Mouse (Mus musculus): Measurements from ENCODE around the gene Fam50b. TPM values are rescaled to one million over a fixed set of nuclear protein-coding genes. Genes with fewer than 3 reads are reported as not detected.

Gene Fam50b
- total RNA-seq (2012; rRNA removed) (not detected in 2 replicates), polyA plus RNA-seq (2012; ENCODE audit: insufficient read depth in 1 of 2, insufficient read length in 2 of 2, low read depth in 1 of 2, low replicate concordance in 2 of 2, missing spikeins in 1 of 2) (not detected)

GRCm38 (mm10) chr13:34734686-34735085, at the start of gene Fam50b:
TSS of gene Fam50b (plus strand) at chr13:34734850.
- TF ChIP-seq TAL1 (IDR thresholded peaks at IDR 0.05; ENCODE audit: low read length) (no peak), ZMIZ1 (IDR thresholded peaks at IDR 0.05; ENCODE audit: low read depth, low read length) (no peak), MXI1 (IDR thresholded peaks at IDR 0.05; ENCODE audit: low read depth, low read length) (no peak), ZKSCAN1 (IDR thresholded peaks at IDR 0.05; ENCODE audit: low read depth, low read length) (no peak), HCFC1 (IDR thresholded peaks at IDR 0.05; ENCODE audit: low read depth, low read length) (no peak), POLR2A (IDR thresholded peaks at IDR 0.05; ENCODE audit: control insufficient read depth in 1 of 2, insufficient read depth in 1 of 2, low read depth in 1 of 2, low read length in 2 of 2, poor library complexity in 1 of 2) (no peak), GATA1 (IDR thresholded peaks at IDR 0.05; ENCODE audit: low read depth, low read length) (no peak), CHD2 (IDR thresholded peaks at IDR 0.05; ENCODE audit: low read length) (no peak), ZNF384 (IDR thresholded peaks at IDR 0.05; ENCODE audit: low read depth, low read length) (no peak), USF1 (IDR thresholded peaks at IDR 0.05; ENCODE audit: low read depth, low read length) (no peak), POLR2AphosphoS2 (IDR thresholded peaks at IDR 0.05; ENCODE audit: low read length) (no peak), GABPA (IDR thresholded peaks at IDR 0.05; ENCODE audit: low read depth, low read length) (no peak), TBP (IDR thresholded peaks at IDR 0.05; ENCODE audit: low read depth, low read length) (no peak), ELF1 (IDR thresholded peaks at IDR 0.05; ENCODE audit: low read depth, low read length) (no peak), MAX (IDR thresholded peaks at IDR 0.05; ENCODE audit: low read length) (no peak), SIN3A (IDR thresholded peaks at IDR 0.05; ENCODE audit: low read length) (no peak), POLR2AphosphoS5 (IDR thresholded peaks at IDR 0.05; ENCODE audit: borderline replicate concordance, low read depth, low read length) (no peak)
- no peaks in the 10 kb centered on the region for H3K9me3 ChIP-seq (replicated peaks; ENCODE audit: insufficient read depth, low read length)
- no peak within 1 kb of the TSS for H3K27ac ChIP-seq (ENCODE audit: control insufficient read depth, low read depth, low read length)

GRCm38 (mm10) chr13:34685008-34685765, 49.5 kb upstream of the Fam50b start:
- no peak overlapping the region for H3K4me3 ChIP-seq (ENCODE audit: control insufficient read depth in 1 of 2, insufficient read depth in 1 of 2, low read depth in 2 of 2, low read length in 2 of 2)
- H3K27ac ChIP-seq (ENCODE audit: control insufficient read depth, low read depth, low read length): no peak overlapping the region
- no peak for DNase-seq (ENCODE audit: low read depth, low spot score)
- no peak overlapping the region for H3K9ac ChIP-seq (ENCODE audit: control insufficient read depth, low read depth, low read length, poor library complexity, severe bottlenecking)
- no peaks in the 10 kb centered on the region for H3K4me1 ChIP-seq (ENCODE audit: control insufficient read depth in 1 of 2, insufficient read depth in 2 of 2, low read length in 2 of 2)
- no peaks in the 10 kb centered on the region for H3K27me3 ChIP-seq (ENCODE audit: control insufficient read depth in 1 of 2, insufficient read depth in 2 of 2, low read length in 2 of 2)
- TF ChIP-seq RCOR1 (IDR thresholded peaks at IDR 0.05; ENCODE audit: low read depth, low read length) (no peak), MAX (IDR thresholded peaks at IDR 0.05; ENCODE audit: low read length) (no peak), TBP (IDR thresholded peaks at IDR 0.05; ENCODE audit: low read depth, low read length) (no peak), POLR2AphosphoS5 (IDR thresholded peaks at IDR 0.05; ENCODE audit: borderline replicate concordance, low read depth, low read length) (no peak), ZKSCAN1 (IDR thresholded peaks at IDR 0.05; ENCODE audit: low read depth, low read length) (no peak), GABPA (IDR thresholded peaks at IDR 0.05; ENCODE audit: low read depth, low read length) (no peak), BHLHE40 (IDR thresholded peaks at IDR 0.05; ENCODE audit: borderline replicate concordance, low read depth, low read length) (no peak), CTCF (IDR thresholded peaks at IDR 0.05 in 2 of 3, conservative IDR thresholded peaks at IDR 0.05 in 1 of 3; ENCODE audit: control insufficient read depth in 1 of 3, insufficient read depth in 1 of 3, low read depth in 2 of 3, low read length in 3 of 3, poor library complexity in 1 of 3, severe bottlenecking in 1 of 3) (no peak), EP300 (IDR thresholded peaks at IDR 0.05; ENCODE audit: low read depth in 1 of 2, low read length in 2 of 2) (no peak), RAD21 (IDR thresholded peaks at IDR 0.05; ENCODE audit: low read depth, low read length) (no peak), KAT2A (conservative IDR thresholded peaks at IDR 0.05; ENCODE audit: low read depth, low read length) (no peak), POLR2A (IDR thresholded peaks at IDR 0.05; ENCODE audit: control insufficient read depth in 1 of 2, insufficient read depth in 1 of 2, low read depth in 1 of 2, low read length in 2 of 2, poor library complexity in 1 of 2) (no peak), ELF1 (IDR thresholded peaks at IDR 0.05; ENCODE audit: low read depth, low read length) (no peak), UBTF (IDR thresholded peaks at IDR 0.05; ENCODE audit: borderline replicate concordance, insufficient read depth, low read depth, low read length) (no peak), CHD1 (IDR thresholded peaks at IDR 0.05; ENCODE audit: low read depth, low read length) (no peak), GATA1 (IDR thresholded peaks at IDR 0.05; ENCODE audit: low read depth, low read length) (no peak)
- no peaks in the 10 kb centered on the region for H3K9me3 ChIP-seq (replicated peaks; ENCODE audit: insufficient read depth, low read length)
- H3K36me3 ChIP-seq (ENCODE audit: control insufficient read depth in 1 of 2, insufficient read depth in 2 of 2, low read length in 2 of 2): no peaks in the 10 kb centered on the region
- H3K79me2 ChIP-seq (ENCODE audit: control insufficient read depth, insufficient read depth, low read length, poor library complexity): no peaks in the 10 kb centered on the region

More at GRCm38 (mm10) chr13:34734686-34735085, at the start of gene Fam50b:
- H3K4me1 ChIP-seq (ENCODE audit: control insufficient read depth in 1 of 2, insufficient read depth in 2 of 2, low read length in 2 of 2): peaks cover 0 to 5% of the 10 kb centered on the region in 2 experiments; a peak in 1 of 4 replicates
- DNase-seq (ENCODE audit: low read depth, low spot score): no peak
- H3K36me3 ChIP-seq (ENCODE audit: control insufficient read depth in 1 of 2, insufficient read depth in 2 of 2, low read length in 2 of 2): no peaks in the 10 kb centered on the region
- no peaks in the 10 kb centered on the region for H3K79me2 ChIP-seq (ENCODE audit: control insufficient read depth, insufficient read depth, low read length, poor library complexity)
- no peak within 1 kb of the TSS for H3K4me3 ChIP-seq (ENCODE audit: control insufficient read depth in 1 of 2, insufficient read depth in 1 of 2, low read depth in 2 of 2, low read length in 2 of 2)
- no peaks in the 10 kb centered on the region; a peak in 1 of 4 replicates for H3K27me3 ChIP-seq (ENCODE audit: control insufficient read depth in 1 of 2, insufficient read depth in 2 of 2, low read length in 2 of 2)
- no peak within 1 kb of the TSS for H3K9ac ChIP-seq (ENCODE audit: control insufficient read depth, low read depth, low read length, poor library complexity, severe bottlenecking)

Data from MEL (cell line).